Mouse (Mus musculus) bone marrow macrophage, adult 2 months (primary cell): ENCODE data around the gene Rcbtb1. TPM values are rescaled to one million over a fixed set of nuclear protein-coding genes. Genes with fewer than 3 reads are reported as not detected.
"Not testable (repeated sequence)": the region's sequence is repeated elsewhere in the genome, so short reads cannot be mapped to it uniquely, and the experiment has no call there.

Experiments used
- H3K27ac ChIP-seq: 2 replicates; pipeline ENCODE4 v1.5.1; 2012; ENCODE audit warnings: low read depth, low read length; ENCODE audit not compliant: insufficient read depth
- H3K4me1 ChIP-seq: 2 replicates; pipeline ENCODE4 v1.6.1; 2012; ENCODE audit warnings: low read length; ENCODE audit not compliant: control insufficient read depth, insufficient read depth
- H3K4me3 ChIP-seq: 2 replicates; pipeline ENCODE4 v1.5.1; 2012; ENCODE audit warnings: mild to moderate bottlenecking, low read length, moderate library complexity; ENCODE audit not compliant: insufficient read depth
- CTCF ChIP-seq: IDR thresholded peaks from 2 replicates; pipeline ENCODE4 v1.5.1; 2012; ENCODE audit warnings: low read depth, mild to moderate bottlenecking, low read length, moderate library complexity
- POLR2A ChIP-seq: IDR thresholded peaks from 2 replicates; pipeline ENCODE4 v1.6.1; 2012; ENCODE audit warnings: mild to moderate bottlenecking, low read depth, low read length, borderline replicate concordance
- polyA plus RNA-seq: library from polyadenylated mRNA; stranded (reverse); fragments of >200 nt; gene quantifications from 2 replicates; pipeline ENCODE4 v1.2.4, GENCODE M21; 2012; ENCODE audit not compliant: missing spikeins, insufficient read depth, insufficient read length

Rcbtb1 gene
- polyA plus RNA-seq, 1 experiment = 16.4 TPM

DNA sequence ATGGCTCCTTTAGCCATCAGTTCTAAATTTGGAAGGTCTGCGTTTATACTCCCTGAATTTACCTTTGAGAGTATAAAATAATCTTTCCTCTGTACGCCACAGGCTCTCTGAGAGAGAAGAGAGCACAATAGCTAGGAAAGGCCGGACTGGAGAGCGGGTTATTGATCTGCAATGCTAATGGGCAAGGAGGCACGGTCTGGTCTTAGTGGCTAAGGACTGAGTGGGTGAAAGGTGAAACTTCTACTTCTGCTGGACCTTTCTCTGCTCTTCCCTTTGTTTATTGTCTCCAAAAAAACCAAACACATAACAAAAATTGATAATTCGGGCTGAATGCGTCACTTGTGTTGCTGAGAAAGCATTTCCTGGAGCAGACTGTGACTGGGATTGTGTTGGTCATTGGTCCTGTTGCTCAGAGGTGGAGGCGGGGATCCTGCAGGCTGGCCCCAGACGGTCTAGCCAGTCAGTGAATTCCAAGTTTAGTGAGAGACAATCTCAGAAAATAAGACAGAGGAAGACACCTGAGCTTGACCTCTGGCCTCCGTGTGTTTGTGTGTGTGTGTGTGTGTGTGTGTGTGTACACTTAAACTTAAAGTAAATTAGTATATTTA, 5.1 kb downstream of the Rcbtb1 start:
- no peak overlapping the region for H3K27ac ChIP-seq
- TF ChIP-seq POLR2A (no peak), CTCF (no peak)
- no peak overlapping the region for H3K4me3 ChIP-seq
- H3K4me1 ChIP-seq = peaks cover 18% of the 10 kb centered on the region

DNA sequence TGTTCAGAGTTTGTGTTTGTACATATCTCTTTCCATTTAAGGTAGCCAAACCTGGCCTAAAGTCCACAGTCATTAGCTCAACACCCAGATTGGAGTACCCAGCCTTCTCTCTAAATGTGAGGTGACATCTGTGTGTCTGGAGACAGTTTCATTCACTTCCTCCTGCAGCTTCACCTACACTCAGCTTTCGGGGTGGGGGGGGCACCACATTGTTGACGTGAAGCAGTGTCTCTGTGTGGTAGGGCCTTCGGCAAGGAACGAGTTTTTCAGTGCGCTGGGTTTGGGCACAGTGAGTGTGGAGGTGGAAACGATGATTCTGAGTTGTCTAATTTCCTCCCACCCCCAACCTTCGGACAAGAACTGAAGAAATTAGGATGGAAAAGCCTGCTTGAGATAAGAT, 8.0 kb downstream of the Rcbtb1 start:
- H3K27ac ChIP-seq = no peak overlapping the region
- H3K4me1 ChIP-seq = peaks cover 11% of the 10 kb centered on the region
- TF ChIP-seq CTCF (no peak), POLR2A (no peak)
- no peak overlapping the region for H3K4me3 ChIP-seq

DNA sequence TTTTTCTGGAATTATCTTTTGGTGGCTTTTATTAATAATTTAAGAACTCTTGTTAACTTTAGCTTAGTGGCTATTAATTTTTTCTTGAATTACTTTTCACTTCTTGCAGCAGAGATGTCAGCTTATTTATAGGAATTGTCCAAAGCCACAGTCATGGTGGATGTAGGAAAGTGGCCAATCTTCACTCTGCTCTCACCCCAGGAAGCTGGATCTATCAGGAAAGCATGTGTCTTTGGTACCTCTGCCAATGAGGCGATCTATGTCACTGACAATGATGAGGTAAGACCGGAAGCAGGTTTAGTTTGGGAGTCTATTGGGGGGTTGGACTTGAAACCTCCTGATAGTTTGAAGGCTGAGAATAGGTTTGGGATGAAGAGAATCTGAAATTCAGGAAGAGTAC, 8.8 kb downstream of the Rcbtb1 start:
- TF ChIP-seq POLR2A (no peak), CTCF (no peak)
- no peak overlapping the region for H3K27ac ChIP-seq
- no peak overlapping the region for H3K4me3 ChIP-seq
- H3K4me1 ChIP-seq = peaks cover 6% of the 10 kb centered on the region; the same call in 1 of the 2 replicates

DNA sequence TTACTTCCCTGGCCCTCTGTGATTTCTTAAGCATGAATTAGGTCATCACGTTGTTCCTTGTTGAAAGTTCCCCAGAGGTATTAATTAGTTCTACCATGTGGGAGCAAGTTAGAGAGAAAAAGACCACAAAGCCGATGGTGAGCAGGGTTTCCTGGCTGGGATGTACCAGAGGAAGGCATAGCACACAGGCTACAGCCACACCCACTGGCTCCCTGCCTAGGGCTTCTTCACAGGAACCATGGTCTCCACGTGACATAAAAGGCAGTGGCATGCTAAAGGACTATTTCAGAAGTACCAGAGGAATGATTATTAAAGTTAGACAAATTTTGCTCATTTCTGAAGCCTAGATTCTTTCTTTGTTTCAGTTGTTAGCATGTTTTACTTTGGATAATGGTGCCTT, 18.2 kb downstream of the Rcbtb1 start:
- H3K27ac ChIP-seq = no peak overlapping the region
- H3K4me3 ChIP-seq = no peak overlapping the region
- TF ChIP-seq POLR2A (no peak), CTCF (no peak)
- H3K4me1 ChIP-seq = peaks cover 3% of the 10 kb centered on the region; the same call in 1 of the 2 replicates

DNA sequence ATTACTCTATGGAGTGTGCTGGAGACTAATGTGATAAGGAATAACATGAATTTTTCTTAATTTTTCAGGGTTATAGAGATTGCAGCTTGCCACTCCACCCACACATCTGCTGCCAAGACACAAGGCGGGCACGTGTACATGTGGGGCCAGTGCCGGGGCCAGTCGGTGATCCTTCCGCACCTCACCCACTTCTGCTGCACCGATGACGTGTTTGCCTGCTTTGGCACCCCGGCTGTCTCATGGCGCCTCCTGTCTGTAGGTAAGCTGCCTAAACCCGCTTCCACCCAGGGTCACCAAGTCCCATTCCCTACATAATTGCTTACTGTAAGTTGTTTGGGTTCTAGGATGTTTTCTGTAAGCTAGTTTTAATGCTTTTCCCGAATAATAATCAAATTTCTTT, 25.2 kb downstream of the Rcbtb1 start:
- no peak overlapping the region for H3K27ac ChIP-seq
- no peak overlapping the region for H3K4me3 ChIP-seq
- H3K4me1 ChIP-seq = no peaks in the 10 kb centered on the region
- TF ChIP-seq CTCF (no peak), POLR2A (no peak)

DNA sequence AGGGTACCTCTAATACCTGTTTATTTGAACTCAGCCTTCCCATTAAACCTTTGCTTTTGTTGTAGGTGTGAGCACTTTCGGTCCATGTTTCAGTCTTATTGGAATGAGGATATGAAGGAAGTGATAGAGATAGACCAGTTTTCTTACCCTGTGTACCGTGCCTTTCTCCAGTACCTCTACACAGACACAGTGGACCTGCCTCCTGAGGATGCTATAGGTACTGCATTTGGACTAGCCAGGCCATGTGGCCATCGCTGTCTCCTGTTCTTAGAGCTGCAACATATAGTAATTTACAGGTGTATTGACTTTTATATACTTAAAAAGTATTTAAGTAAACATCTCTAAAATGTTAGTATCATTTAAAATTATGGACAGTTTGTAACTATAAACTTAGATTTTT, 28.8 kb downstream of the Rcbtb1 start:
- Histone ChIP-seq H3K4me1 (peaks cover 3% of the 10 kb centered on the region; the same call in 1 of the 2 replicates), H3K27ac (no peak overlapping the region), H3K4me3 (no peak overlapping the region)
- TF ChIP-seq CTCF = no peak
- no peak for TF ChIP-seq POLR2A

DNA sequence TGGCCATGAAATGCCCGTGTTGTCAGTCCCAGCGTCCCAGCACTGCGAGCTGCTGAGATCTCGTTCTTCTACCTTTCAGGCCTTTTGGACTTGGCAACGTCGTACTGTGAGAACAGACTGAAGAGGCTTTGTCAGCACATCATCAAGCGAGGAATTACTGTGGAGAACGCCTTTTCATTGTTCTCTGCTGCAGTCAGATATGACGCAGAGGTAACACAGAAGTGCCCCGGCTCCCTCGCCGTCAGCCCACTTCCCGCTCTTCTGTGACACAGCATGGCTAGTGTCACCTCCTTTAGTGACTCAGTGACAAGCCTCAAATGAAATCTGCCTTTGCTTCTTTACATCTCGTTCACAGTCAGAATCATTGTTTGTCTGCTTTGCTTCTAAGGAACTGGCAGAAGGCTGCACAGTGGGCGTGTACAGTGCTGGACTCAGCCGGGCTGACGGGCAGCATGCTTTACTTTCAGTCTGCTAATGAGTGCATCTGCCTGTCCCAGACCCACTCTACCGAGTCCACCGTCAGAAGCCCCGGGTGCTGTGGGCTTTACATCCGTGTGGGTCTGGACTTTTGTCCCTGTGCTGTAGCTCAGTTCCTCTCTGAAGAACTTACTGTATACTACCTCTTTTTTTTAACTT, 29.4 kb downstream of the Rcbtb1 start:
- Histone ChIP-seq H3K4me3 (no peak overlapping the region), H3K27ac (no peak overlapping the region), H3K4me1 (peaks cover 3% of the 10 kb centered on the region; the same call in 1 of the 2 replicates)
- TF ChIP-seq CTCF (no peak), POLR2A (no peak)

DNA sequence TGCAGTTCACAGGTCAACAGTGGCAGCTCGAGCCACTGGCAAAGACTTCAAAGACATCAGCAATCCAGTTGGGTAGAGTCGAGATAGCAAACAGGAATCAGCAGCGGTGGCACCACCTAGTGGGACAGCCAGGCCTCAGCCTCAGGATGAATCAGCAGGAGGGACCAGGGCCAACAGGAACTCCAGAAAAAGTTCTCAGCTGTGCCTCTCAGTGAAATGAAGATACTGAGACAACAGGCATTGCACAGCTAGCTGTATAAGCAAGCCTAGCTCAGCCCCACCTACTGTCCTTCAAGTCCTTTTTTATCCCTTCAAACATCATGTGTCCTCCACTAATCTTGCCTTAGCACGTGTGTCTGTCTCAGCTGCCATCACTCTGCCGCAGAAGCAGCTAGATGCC, 31.0 kb downstream of the Rcbtb1 start:
- Histone ChIP-seq H3K4me1 (peaks cover 3% of the 10 kb centered on the region; the same call in 1 of the 2 replicates), H3K27ac (no peak overlapping the region), H3K4me3 (no peak overlapping the region)
- 0 out of 2 replicates have a peak, but pooled peaks have one; percentile 17 for TF ChIP-seq CTCF
- TF ChIP-seq POLR2A = no peak

DNA sequence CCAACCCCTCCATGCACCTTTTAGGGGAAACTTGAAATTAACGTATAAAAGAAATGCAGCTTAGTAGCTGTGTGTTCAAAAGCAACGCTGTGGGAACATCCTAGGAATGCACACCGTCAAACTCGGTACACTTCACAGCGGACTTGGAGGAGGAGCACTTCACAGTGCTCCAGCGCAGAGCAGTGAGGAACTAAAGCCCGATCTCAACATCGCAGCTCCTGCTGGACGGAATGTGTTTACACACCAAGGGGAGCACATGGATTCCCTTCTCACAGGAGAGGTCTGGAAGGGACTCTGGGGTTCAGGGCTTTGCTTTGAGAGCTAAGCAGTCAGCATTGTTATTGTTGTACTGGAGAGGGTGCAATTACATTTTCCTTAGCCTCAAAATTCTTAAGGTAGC, 32.6 kb downstream of the Rcbtb1 start:
- Histone ChIP-seq H3K4me3 (no peak overlapping the region), H3K4me1 (peaks cover 3% of the 10 kb centered on the region; the same call in 1 of the 2 replicates), H3K27ac (no peak overlapping the region)
- no peak for TF ChIP-seq POLR2A
- TF ChIP-seq CTCF = no peak

DNA sequence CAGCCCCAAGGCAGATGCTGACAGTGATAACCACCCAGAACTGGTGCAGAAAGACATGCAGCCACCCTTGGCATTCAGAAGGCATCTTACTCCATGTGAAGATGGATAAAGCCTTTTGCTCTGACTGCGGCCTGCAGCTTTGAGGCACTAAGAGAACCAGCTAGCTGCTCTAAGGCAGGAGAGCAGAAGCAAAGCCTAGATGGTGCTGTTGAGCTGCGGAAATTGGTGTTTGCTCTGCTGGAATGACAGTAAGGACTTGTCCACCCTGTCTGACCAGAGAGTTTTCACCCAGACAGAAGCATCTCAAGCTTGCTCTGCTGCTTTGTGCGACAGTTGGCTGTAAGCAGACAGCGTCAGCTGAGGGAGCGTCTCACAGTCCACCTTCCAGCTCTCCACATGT, 49.3 kb downstream of the Rcbtb1 start:
- H3K4me3 ChIP-seq, H3K27ac ChIP-seq: not testable (repeated sequence)

DNA sequence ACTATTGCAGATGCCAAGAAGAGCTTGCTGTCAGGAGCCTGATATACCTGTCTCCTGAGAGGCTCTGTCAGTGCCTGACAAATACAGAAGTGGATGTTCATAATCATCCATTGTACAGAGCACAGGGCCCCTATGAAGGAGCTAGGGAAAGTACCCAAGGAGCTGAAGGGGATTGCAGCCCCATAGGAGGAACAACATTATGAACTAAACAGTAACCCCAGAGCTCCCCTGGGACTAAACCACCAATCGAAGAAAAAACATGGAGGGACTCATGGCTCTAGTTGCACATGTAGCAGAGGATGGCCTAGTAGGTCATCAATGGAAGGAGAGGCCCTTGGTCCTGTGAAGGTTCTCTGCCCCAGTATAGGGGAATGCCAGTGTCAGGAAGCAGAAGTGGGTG, 54.9 kb downstream of the Rcbtb1 start:
- H3K4me3 ChIP-seq, H3K27ac ChIP-seq, H3K4me1 ChIP-seq: not testable (repeated sequence)

More for the DNA sequence above, 49.3 kb downstream of the Rcbtb1 start:
- not testable (repeated sequence) for H3K4me1 ChIP-seq
